Mouse (Mus musculus): ENCODE measurements around the gene Tstd1. TPM values are rescaled to one million over a fixed set of nuclear protein-coding genes. Genes with fewer than 3 reads are reported as not detected.

Tstd1 gene
- polyA plus RNA-seq, 2 experiments = 2.8 to 4.7 TPM

- H3K27ac ChIP-seq (replicated peaks; ENCODE audit: low read depth, low read length) = no peak overlapping the region
- WGBS = 18% methylated on average over 6 of the region's 6 CpGs
- no peak for DNase-seq (ENCODE audit: low spot score)
- H3K9ac ChIP-seq (ENCODE audit: low read depth, low read length, severe bottlenecking) = no peak overlapping the region
- peak; percentile 50 for ATAC-seq (ENCODE audit: low FRiP score, low read depth)
- no peak overlapping the region for H3K4me3 ChIP-seq (replicated peaks; ENCODE audit: low read length)
- 0 out of 2 replicates have a peak overlapping the region, but pooled peaks have one; percentile 3 for H3K4me2 ChIP-seq (replicated peaks; ENCODE audit: low read depth, low read length, severe bottlenecking)
- no peaks in the 10 kb centered on the region for H3K36me3 ChIP-seq (ENCODE audit: control insufficient read depth, insufficient read depth, low read length)
- no peaks in the 10 kb centered on the region for H3K4me1 ChIP-seq (ENCODE audit: control insufficient read depth, insufficient read depth, low read length)
- H3K9me3 ChIP-seq (ENCODE audit: control insufficient read depth, low read length) = no peaks in the 10 kb centered on the region
- no peak for TF ChIP-seq POLR2A (IDR thresholded peaks at IDR 0.05; ENCODE audit: borderline replicate concordance, extremely low read depth, insufficient read depth, insufficient read length)
- H3K27me3 ChIP-seq (ENCODE audit: control insufficient read depth, insufficient read depth, low read length) = no peaks in the 10 kb centered on the region
Observed at GRCm38 (mm10) chr1:171387099-171387498, 31.6 kb upstream of the Tstd1 start.

GRCm38 (mm10) chr1:171388376-171389102, 30.1 kb upstream of the Tstd1 start, which contains the start of gene Arhgap30:
TSS of gene Arhgap30 (plus strand) at chr1:171388954.
- ATAC-seq (ENCODE audit: low FRiP score, low read depth) (no peak), DNase-seq (ENCODE audit: low spot score) (no peak)
- H3K4me3 ChIP-seq (replicated peaks; ENCODE audit: low read length) = no peak within 1 kb of the TSS
- H3K9ac ChIP-seq (ENCODE audit: low read depth, low read length, severe bottlenecking) = no peak within 1 kb of the TSS
- no peak within 1 kb of the TSS for H3K4me2 ChIP-seq (replicated peaks; ENCODE audit: low read depth, low read length, severe bottlenecking)
- H3K36me3 ChIP-seq (ENCODE audit: control insufficient read depth, insufficient read depth, low read length) = no peaks in the 10 kb centered on the region
- 83% methylated on average over 15 of the region's 15 CpGs for WGBS
- H3K27ac ChIP-seq (replicated peaks; ENCODE audit: low read depth, low read length) = no peak within 1 kb of the TSS
- H3K27me3 ChIP-seq (ENCODE audit: control insufficient read depth, insufficient read depth, low read length) = no peaks in the 10 kb centered on the region
- TF ChIP-seq POLR2A (IDR thresholded peaks at IDR 0.05; ENCODE audit: borderline replicate concordance, extremely low read depth, insufficient read depth, insufficient read length) = no peak
- H3K9me3 ChIP-seq (ENCODE audit: control insufficient read depth, low read length) = no peaks in the 10 kb centered on the region
- no peaks in the 10 kb centered on the region for H3K4me1 ChIP-seq (ENCODE audit: control insufficient read depth, insufficient read depth, low read length)

- no peak for DNase-seq (ENCODE audit: low spot score)
- Histone ChIP-seq H3K27me3 (ENCODE audit: control insufficient read depth, insufficient read depth, low read length) (no peaks in the 10 kb centered on the region), H3K9ac (ENCODE audit: low read depth, low read length, severe bottlenecking) (no peak overlapping the region), H3K36me3 (ENCODE audit: control insufficient read depth, insufficient read depth, low read length) (no peaks in the 10 kb centered on the region), H3K4me1 (ENCODE audit: control insufficient read depth, insufficient read depth, low read length) (no peaks in the 10 kb centered on the region), H3K4me2 (replicated peaks; ENCODE audit: low read depth, low read length, severe bottlenecking) (no peak overlapping the region), H3K9me3 (ENCODE audit: control insufficient read depth, low read length) (no peaks in the 10 kb centered on the region), H3K4me3 (replicated peaks; ENCODE audit: low read length) (no peak overlapping the region), H3K27ac (replicated peaks; ENCODE audit: low read depth, low read length) (no peak overlapping the region)
- WGBS = 83% methylated on average over 4 of the region's 4 CpGs
- no peak for TF ChIP-seq POLR2A (IDR thresholded peaks at IDR 0.05; ENCODE audit: borderline replicate concordance, extremely low read depth, insufficient read depth, insufficient read length)
- no peak for ATAC-seq (ENCODE audit: low FRiP score, low read depth)
Observed at GRCm38 (mm10) chr1:171390101-171390500, 28.6 kb upstream of the Tstd1 start.

GRCm38 (mm10) chr1:171401821-171402220, 16.9 kb upstream of the Tstd1 start:
- no peaks in the 10 kb centered on the region for H3K36me3 ChIP-seq (ENCODE audit: control insufficient read depth, insufficient read depth, low read length)
- TF ChIP-seq POLR2A (IDR thresholded peaks at IDR 0.05; ENCODE audit: borderline replicate concordance, extremely low read depth, insufficient read depth, insufficient read length) = no peak
- no peak overlapping the region for H3K4me2 ChIP-seq (replicated peaks; ENCODE audit: low read depth, low read length, severe bottlenecking)
- no peaks in the 10 kb centered on the region for H3K27me3 ChIP-seq (ENCODE audit: control insufficient read depth, insufficient read depth, low read length)
- no peaks in the 10 kb centered on the region for H3K4me1 ChIP-seq (ENCODE audit: control insufficient read depth, insufficient read depth, low read length)
- 75% methylated on average over 4 of the region's 4 CpGs for WGBS
- DNase-seq (ENCODE audit: low spot score) (no peak), ATAC-seq (ENCODE audit: low FRiP score, low read depth) (no peak)
- H3K27ac ChIP-seq (replicated peaks; ENCODE audit: low read depth, low read length) = no peak overlapping the region
- no peak overlapping the region for H3K4me3 ChIP-seq (replicated peaks; ENCODE audit: low read length)
- H3K9ac ChIP-seq (ENCODE audit: low read depth, low read length, severe bottlenecking) = no peak overlapping the region
- H3K9me3 ChIP-seq (ENCODE audit: control insufficient read depth, low read length) = no peaks in the 10 kb centered on the region

GRCm38 (mm10) chr1:171402991-171403390, 15.7 kb upstream of the Tstd1 start:
- H3K9ac ChIP-seq (ENCODE audit: low read depth, low read length, severe bottlenecking) = no peak overlapping the region
- no peak for DNase-seq (ENCODE audit: low spot score)
- no peaks in the 10 kb centered on the region for H3K36me3 ChIP-seq (ENCODE audit: control insufficient read depth, insufficient read depth, low read length)
- ATAC-seq (ENCODE audit: low FRiP score, low read depth) = no peak
- no peaks in the 10 kb centered on the region for H3K4me1 ChIP-seq (ENCODE audit: control insufficient read depth, insufficient read depth, low read length)
- H3K4me3 ChIP-seq (replicated peaks; ENCODE audit: low read length) = no peak overlapping the region
- no peaks in the 10 kb centered on the region for H3K27me3 ChIP-seq (ENCODE audit: control insufficient read depth, insufficient read depth, low read length)
- no peak overlapping the region for H3K4me2 ChIP-seq (replicated peaks; ENCODE audit: low read depth, low read length, severe bottlenecking)
- TF ChIP-seq POLR2A (IDR thresholded peaks at IDR 0.05; ENCODE audit: borderline replicate concordance, extremely low read depth, insufficient read depth, insufficient read length) = no peak
- WGBS = 67% methylated on average over 8 of the region's 9 CpGs
- no peak overlapping the region for H3K27ac ChIP-seq (replicated peaks; ENCODE audit: low read depth, low read length)
- H3K9me3 ChIP-seq (ENCODE audit: control insufficient read depth, low read length) = no peaks in the 10 kb centered on the region
